Comparison of ENCODE assay signal across 8 mouse cellular contexts in genomic region chr10:62549523-62550166, GRCm38 (mm10). TPM values are rescaled to one million over a fixed set of nuclear protein-coding genes. Genes with fewer than 3 reads are reported as not detected.
DNase-seq lines count a peak whose midpoint lies in the region; ATAC-seq lines count a peak whose summit lies in the region.

No protein-coding gene starts in this region.

- H3K4me3 ChIP-seq in forebrain, embryonic 10.5 days = no peak overlapping the region
- no peak overlapping the region for H3K4me3 ChIP-seq in forebrain, embryonic 15.5 days
- no peak overlapping the region for H3K4me3 ChIP-seq in forebrain, embryonic 13.5 days
- H3K4me3 ChIP-seq in hindbrain, embryonic 14.5 days (replicated peaks; ENCODE audit: low read length) = no peak overlapping the region
- peak overlapping the region; percentile 88 for H3K4me3 ChIP-seq in megakaryocyte, embryonic 14.5 days (replicated peaks)

- no peaks in the 10 kb centered on the region for H3K9me3 ChIP-seq in forebrain, embryonic 10.5 days
- H3K9me3 ChIP-seq in forebrain, embryonic 15.5 days = no peaks in the 10 kb centered on the region
- H3K9me3 ChIP-seq in forebrain, embryonic 13.5 days (replicated peaks) = no peaks in the 10 kb centered on the region
- no peaks in the 10 kb centered on the region for H3K9me3 ChIP-seq in hindbrain, embryonic 14.5 days (ENCODE audit: control insufficient read depth, low read length)
- no peaks in the 10 kb centered on the region for H3K9me3 ChIP-seq in megakaryocyte, embryonic 14.5 days

- 0 out of 2 replicates have a peak, but pooled peaks cover 4% of the 10 kb centered on the region for H3K4me1 ChIP-seq in forebrain, embryonic 10.5 days
- H3K4me1 ChIP-seq in forebrain, embryonic 15.5 days = no peaks in the 10 kb centered on the region
- no peaks in the 10 kb centered on the region for H3K4me1 ChIP-seq in forebrain, embryonic 13.5 days
- no peaks in the 10 kb centered on the region for H3K4me1 ChIP-seq in hindbrain, embryonic 14.5 days (replicated peaks; ENCODE audit: control insufficient read depth, insufficient read depth, low read length)
- peaks cover 68% of the 10 kb centered on the region for H3K4me1 ChIP-seq in megakaryocyte, embryonic 14.5 days

- WGBS in forebrain, embryonic 10.5 days = 37% methylated on average over 14 of the region's 16 CpGs
- WGBS in forebrain, embryonic 15.5 days = 30% methylated on average over 15 of the region's 16 CpGs
- WGBS in forebrain, embryonic 13.5 days = 41% methylated on average over 13 of the region's 16 CpGs
- 34% methylated on average over 15 of the region's 16 CpGs for WGBS in hindbrain, embryonic 14.5 days

- H3K9ac ChIP-seq in forebrain, embryonic 15.5 days (replicated peaks) = no peak overlapping the region
- no peak overlapping the region for H3K9ac ChIP-seq in forebrain, embryonic 13.5 days
- no peak overlapping the region for H3K9ac ChIP-seq in hindbrain, embryonic 14.5 days

- H3K4me2 ChIP-seq in forebrain, embryonic 15.5 days (replicated peaks) = no peak overlapping the region
- no peak overlapping the region for H3K4me2 ChIP-seq in forebrain, embryonic 13.5 days
- no peak overlapping the region for H3K4me2 ChIP-seq in hindbrain, embryonic 14.5 days (replicated peaks)

- no peak overlapping the region for H3K27ac ChIP-seq in forebrain, embryonic 10.5 days
- H3K27ac ChIP-seq in forebrain, embryonic 15.5 days (replicated peaks) = no peak overlapping the region
- H3K27ac ChIP-seq in forebrain, embryonic 13.5 days = no peak overlapping the region
- no peak overlapping the region for H3K27ac ChIP-seq in hindbrain, embryonic 14.5 days

- ATAC-seq in forebrain, embryonic 15.5 days (replicated peaks) = no peak
- 0 out of 2 replicates have a peak, but pooled peaks have one; percentile 8 for ATAC-seq in forebrain, embryonic 13.5 days
- ATAC-seq in hindbrain, embryonic 14.5 days (ENCODE audit: low FRiP score) = no peak

- peak; percentile 69 for DNase-seq in forebrain, embryonic 10.5 days (ENCODE audit: extremely low spot score, low spot score)
- peak; percentile 83 for DNase-seq in c-Kit-positive CD71-positive TER-119-negative erythroid progenitor cells, embryonic 14.5 days (ENCODE audit: low read depth)
- DNase-seq in hindbrain, embryonic 14.5 days (ENCODE audit: low spot score) = peak; percentile 69
- peak; percentile 34 to 58 for DNase-seq in layer of hippocampus, postnatal 36 days
- DNase-seq in spleen, adult 18-20 months = peak; percentile 62 to 82

- no peaks in the 10 kb centered on the region for H3K27me3 ChIP-seq in forebrain, embryonic 10.5 days (ENCODE audit: poor library complexity, severe bottlenecking)
- H3K27me3 ChIP-seq in forebrain, embryonic 15.5 days = no peaks in the 10 kb centered on the region
- no peaks in the 10 kb centered on the region for H3K27me3 ChIP-seq in forebrain, embryonic 13.5 days
- no peaks in the 10 kb centered on the region for H3K27me3 ChIP-seq in hindbrain, embryonic 14.5 days (ENCODE audit: control insufficient read depth, insufficient read depth, low read length)
- no peaks in the 10 kb centered on the region for H3K27me3 ChIP-seq in megakaryocyte, embryonic 14.5 days (replicated peaks)

- H3K36me3 ChIP-seq in forebrain, embryonic 10.5 days (replicated peaks) = no peaks in the 10 kb centered on the region
- H3K36me3 ChIP-seq in forebrain, embryonic 15.5 days = no peaks in the 10 kb centered on the region
- 0 out of 2 replicates have a peak, but pooled peaks cover 4% of the 10 kb centered on the region for H3K36me3 ChIP-seq in forebrain, embryonic 13.5 days (ENCODE audit: poor library complexity, severe bottlenecking)
- H3K36me3 ChIP-seq in hindbrain, embryonic 14.5 days (replicated peaks; ENCODE audit: control insufficient read depth, insufficient read depth) = no peaks in the 10 kb centered on the region
- H3K36me3 ChIP-seq in megakaryocyte, embryonic 14.5 days (replicated peaks; ENCODE audit: low read length) = no peaks in the 10 kb centered on the region

RNA-seq across cellular contexts. Expression of gene Srgn, which starts 22.4 kb away (rescaled TPM):
- 2.3 and 3.0 TPM in 2 replicates for polyA plus RNA-seq in forebrain, embryonic 10.5 days (2016; fragmentation: Nextera tagmentation; extraction: Ambion mirVana)
- polyA plus RNA-seq in forebrain, embryonic 15.5 days (2015; fragmentation: Nextera tagmentation; extraction: Ambion mirVana) = 5.5 and 6.4 TPM in 2 replicates
- polyA plus RNA-seq in forebrain, embryonic 13.5 days (2015; fragmentation: Nextera tagmentation; extraction: Ambion mirVana) = 5.9 and 6.0 TPM in 2 replicates
- 11.5 and 13.8 TPM in 2 replicates for polyA plus RNA-seq in hindbrain, embryonic 14.5 days (2014; fragmentation: Nextera tagmentation; extraction: Ambion mirVana)
- total RNA-seq in layer of hippocampus, postnatal 36 days (2021) = 1 to 10 TPM; 8.4 to 8.5 TPM
- polyA plus RNA-seq in megakaryocyte, embryonic 14.5 days (2012; ENCODE audit: insufficient read depth, low replicate concordance) = 95.0 and 696 TPM in 2 replicates

RNA-seq across cellular contexts. Expression of gene Kif1bp, which starts 28.6 kb away (rescaled TPM):
- polyA plus RNA-seq in forebrain, embryonic 10.5 days (2016; fragmentation: Nextera tagmentation; extraction: Ambion mirVana) = 32.6 and 32.8 TPM in 2 replicates
- polyA plus RNA-seq in forebrain, embryonic 15.5 days (2015; fragmentation: Nextera tagmentation; extraction: Ambion mirVana) = 69.3 and 76.0 TPM in 2 replicates
- polyA plus RNA-seq in forebrain, embryonic 13.5 days (2015; fragmentation: Nextera tagmentation; extraction: Ambion mirVana) = 52.1 and 54.5 TPM in 2 replicates
- 90.4 and 96.8 TPM in 2 replicates for polyA plus RNA-seq in hindbrain, embryonic 14.5 days (2014; fragmentation: Nextera tagmentation; extraction: Ambion mirVana)
- total RNA-seq in layer of hippocampus, postnatal 36 days (2021) = 100 to 1,000 TPM; 206 to 214 TPM
- 2.5 and 5.1 TPM in 2 replicates for polyA plus RNA-seq in megakaryocyte, embryonic 14.5 days (2012; ENCODE audit: insufficient read depth, low replicate concordance)

RNA-seq across cellular contexts. Expression of gene Ddx21, which starts 52.4 kb away (rescaled TPM):
- 40.6 TPM in 2 replicates for polyA plus RNA-seq in forebrain, embryonic 10.5 days (2016; fragmentation: Nextera tagmentation; extraction: Ambion mirVana)
- 19.0 and 21.6 TPM in 2 replicates for polyA plus RNA-seq in forebrain, embryonic 15.5 days (2015; fragmentation: Nextera tagmentation; extraction: Ambion mirVana)
- 23.8 and 24.5 TPM in 2 replicates for polyA plus RNA-seq in forebrain, embryonic 13.5 days (2015; fragmentation: Nextera tagmentation; extraction: Ambion mirVana)
- 15.9 and 17.8 TPM in 2 replicates for polyA plus RNA-seq in hindbrain, embryonic 14.5 days (2014; fragmentation: Nextera tagmentation; extraction: Ambion mirVana)
- total RNA-seq in layer of hippocampus, postnatal 36 days (2021) = 10 to 100 TPM; 21.1 to 22.5 TPM
- polyA plus RNA-seq in megakaryocyte, embryonic 14.5 days (2012; ENCODE audit: insufficient read depth, low replicate concordance) = 5.4 and 39.8 TPM in 2 replicates
